Mouse (Mus musculus): ENCODE results near the gene Mlh3. TPM values are rescaled to one million over a fixed set of nuclear protein-coding genes. Genes with fewer than 3 reads are reported as not detected.

The Mlh3 gene
- polyA plus RNA-seq, 1 experiment from 2014 or later: 10.2 TPM

DNA sequence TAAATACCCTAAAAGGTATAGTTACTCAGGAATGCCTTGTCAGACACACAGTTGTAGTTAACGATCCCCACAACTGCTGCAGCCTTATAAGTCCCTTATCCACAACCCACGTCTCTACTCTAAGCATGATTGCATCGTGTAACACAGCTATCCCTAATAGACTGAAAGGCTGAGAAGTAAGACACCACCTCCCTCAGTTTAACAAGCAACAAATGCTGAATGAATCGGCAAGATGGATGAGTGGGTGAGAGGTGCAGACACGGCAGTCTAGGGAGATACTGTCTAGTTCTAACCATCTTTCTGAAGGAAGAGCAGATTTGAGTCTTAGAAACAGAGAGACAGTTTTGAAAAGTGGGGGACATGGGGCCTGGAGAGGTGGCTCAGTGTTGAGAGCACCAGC, 7.2 kb downstream of the Mlh3 start:
- 0 out of 2 replicates have a peak, but pooled peaks cover 6% of the 10 kb centered on the region for H3K9me3 ChIP-seq (ENCODE audit: control insufficient read depth, low read length)
- no peak overlapping the region for H3K4me3 ChIP-seq (replicated peaks; ENCODE audit: low read depth, low read length)
- H3K9ac ChIP-seq (replicated peaks; ENCODE audit: low read length): no peak overlapping the region
- H3K36me3 ChIP-seq (ENCODE audit: control insufficient read depth, insufficient read depth, low read length): peaks cover 4% of the 10 kb centered on the region; the same call in 1 of the 2 replicates
- 88% methylated on average over 5 of the region's 5 CpGs for WGBS
- no peak overlapping the region for H3K4me2 ChIP-seq (ENCODE audit: low read length)
- H3K27ac ChIP-seq (replicated peaks; ENCODE audit: low read depth, low read length): no peak overlapping the region
- ATAC-seq (ENCODE audit: low FRiP score, low TSS enrichment): no peak
- DNase-seq: no peak
- no peaks in the 10 kb centered on the region for H3K27me3 ChIP-seq (ENCODE audit: control insufficient read depth, insufficient read depth, low read length)
- H3K4me1 ChIP-seq (ENCODE audit: control insufficient read depth, insufficient read depth, low read length): no peaks in the 10 kb centered on the region

DNA sequence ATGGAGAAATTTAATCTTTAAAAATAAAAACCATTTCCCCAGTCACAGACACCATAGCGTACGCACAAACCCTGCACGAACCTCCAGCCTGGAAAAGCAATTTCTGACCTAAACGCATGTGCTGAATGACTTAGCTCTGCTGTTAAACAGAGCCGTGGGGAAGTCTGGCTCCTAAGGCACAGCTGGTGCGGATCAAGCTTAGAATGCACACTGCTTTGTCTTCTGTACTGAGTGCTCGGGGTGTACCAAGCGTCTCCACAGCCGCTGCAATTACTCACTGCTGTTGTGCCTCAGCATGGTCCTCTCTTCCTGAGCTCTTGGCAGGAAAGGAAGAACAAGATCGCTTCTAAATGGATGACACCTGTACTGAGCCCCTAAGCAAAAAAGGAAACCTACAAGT, 7.9 kb downstream of the Mlh3 start:
- ATAC-seq (ENCODE audit: low FRiP score, low TSS enrichment): no peak
- Histone ChIP-seq H3K9ac (replicated peaks; ENCODE audit: low read length) (no peak overlapping the region), H3K36me3 (ENCODE audit: control insufficient read depth, insufficient read depth, low read length) (peaks cover 4% of the 10 kb centered on the region; the same call in 1 of the 2 replicates), H3K9me3 (ENCODE audit: control insufficient read depth, low read length) (0 out of 2 replicates have a peak, but pooled peaks cover 1% of the 10 kb centered on the region), H3K4me1 (ENCODE audit: control insufficient read depth, insufficient read depth, low read length) (no peaks in the 10 kb centered on the region), H3K4me2 (ENCODE audit: low read length) (no peak overlapping the region), H3K27me3 (ENCODE audit: control insufficient read depth, insufficient read depth, low read length) (no peaks in the 10 kb centered on the region), H3K27ac (replicated peaks; ENCODE audit: low read depth, low read length) (no peak overlapping the region), H3K4me3 (replicated peaks; ENCODE audit: low read depth, low read length) (no peak overlapping the region)
- WGBS: 55% methylated on average over 10 of the region's 10 CpGs
- peak; percentile 52 for DNase-seq

DNA sequence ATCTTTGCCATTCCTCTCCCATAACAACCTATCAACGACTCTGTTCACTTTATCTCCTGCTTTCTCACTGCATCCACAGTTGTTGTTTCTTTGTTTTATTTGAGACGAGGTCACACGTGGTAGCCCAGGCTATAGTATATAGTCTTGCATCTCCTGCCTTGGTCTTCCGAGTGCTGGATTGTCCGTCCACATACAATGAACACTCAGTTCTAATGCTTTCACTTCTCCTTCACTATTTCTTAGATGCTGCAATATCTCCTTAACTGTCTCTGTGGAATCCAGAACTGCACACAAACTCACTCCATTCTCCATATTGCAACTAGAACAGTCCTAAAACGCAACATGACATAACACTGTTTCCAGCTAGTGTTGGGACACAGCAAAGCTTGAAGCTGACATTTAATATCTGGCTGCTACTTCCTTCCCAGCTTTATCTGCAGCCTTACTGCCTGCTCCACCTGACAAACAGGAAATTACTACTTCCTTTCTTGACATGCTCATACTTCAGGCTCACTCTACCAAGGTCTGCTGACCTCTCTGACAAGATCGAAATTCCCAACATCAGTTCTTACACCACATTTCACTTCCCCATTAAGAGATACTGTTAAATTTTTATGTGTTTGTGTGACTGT, 13.3 kb downstream of the Mlh3 start:
- Histone ChIP-seq H3K9me3 (ENCODE audit: control insufficient read depth, low read length) (no peaks in the 10 kb centered on the region), H3K27ac (replicated peaks; ENCODE audit: low read depth, low read length) (no peak overlapping the region), H3K4me3 (replicated peaks; ENCODE audit: low read depth, low read length) (no peak overlapping the region), H3K4me1 (ENCODE audit: control insufficient read depth, insufficient read depth, low read length) (no peaks in the 10 kb centered on the region), H3K36me3 (ENCODE audit: control insufficient read depth, insufficient read depth, low read length) (peaks cover 4% of the 10 kb centered on the region; the same call in 1 of the 2 replicates), H3K9ac (replicated peaks; ENCODE audit: low read length) (no peak overlapping the region), H3K4me2 (ENCODE audit: low read length) (no peak overlapping the region), H3K27me3 (ENCODE audit: control insufficient read depth, insufficient read depth, low read length) (no peaks in the 10 kb centered on the region)
- WGBS: 92% methylated on average over 7 of the region's 7 CpGs
- DNase-seq (no peak), ATAC-seq (ENCODE audit: low FRiP score, low TSS enrichment) (no peak)

DNA sequence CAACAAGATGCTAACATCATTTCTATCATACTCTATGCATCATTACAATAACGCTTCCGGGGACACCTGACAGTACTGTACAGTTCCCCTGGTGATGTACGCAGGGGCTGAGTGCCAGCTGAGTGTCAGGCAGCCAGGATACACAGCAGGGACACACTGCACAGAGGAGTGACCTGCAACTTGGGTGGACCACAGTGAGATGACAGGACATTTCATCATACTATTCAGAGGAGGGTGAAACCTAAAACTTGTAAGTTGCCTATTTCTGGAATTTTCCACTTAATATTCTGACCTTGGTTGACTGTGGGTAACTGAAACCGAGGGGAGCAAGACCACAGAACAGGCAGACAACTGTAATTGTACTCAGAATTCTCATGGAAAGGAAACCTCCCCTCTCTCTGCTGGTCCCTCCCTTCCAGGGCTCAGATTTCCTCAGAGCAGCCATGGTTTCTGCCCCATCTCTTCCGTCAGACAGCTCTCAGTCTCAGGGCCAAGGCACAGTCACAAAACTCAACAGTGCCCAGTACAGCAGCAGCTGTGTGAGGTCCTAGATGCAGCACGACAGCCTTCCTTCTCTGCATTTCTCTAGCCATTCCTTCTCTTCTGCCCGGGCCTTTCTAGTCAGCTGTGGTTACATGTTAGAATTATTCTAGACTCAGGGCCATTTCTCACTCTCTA, 14.2 kb downstream of the Mlh3 start:
- 81% methylated on average over 7 of the region's 7 CpGs for WGBS
- peaks cover 4% of the 10 kb centered on the region; the same call in 1 of the 2 replicates for H3K36me3 ChIP-seq (ENCODE audit: control insufficient read depth, insufficient read depth, low read length)
- H3K4me2 ChIP-seq (ENCODE audit: low read length): no peak overlapping the region
- H3K4me3 ChIP-seq (replicated peaks; ENCODE audit: low read depth, low read length): no peak overlapping the region
- ATAC-seq (ENCODE audit: low FRiP score, low TSS enrichment) (no peak), DNase-seq (no peak)
- H3K9ac ChIP-seq (replicated peaks; ENCODE audit: low read length): no peak overlapping the region
- H3K27me3 ChIP-seq (ENCODE audit: control insufficient read depth, insufficient read depth, low read length): no peaks in the 10 kb centered on the region
- H3K4me1 ChIP-seq (ENCODE audit: control insufficient read depth, insufficient read depth, low read length): no peaks in the 10 kb centered on the region
- H3K9me3 ChIP-seq (ENCODE audit: control insufficient read depth, low read length): no peaks in the 10 kb centered on the region
- H3K27ac ChIP-seq (replicated peaks; ENCODE audit: low read depth, low read length): no peak overlapping the region

DNA sequence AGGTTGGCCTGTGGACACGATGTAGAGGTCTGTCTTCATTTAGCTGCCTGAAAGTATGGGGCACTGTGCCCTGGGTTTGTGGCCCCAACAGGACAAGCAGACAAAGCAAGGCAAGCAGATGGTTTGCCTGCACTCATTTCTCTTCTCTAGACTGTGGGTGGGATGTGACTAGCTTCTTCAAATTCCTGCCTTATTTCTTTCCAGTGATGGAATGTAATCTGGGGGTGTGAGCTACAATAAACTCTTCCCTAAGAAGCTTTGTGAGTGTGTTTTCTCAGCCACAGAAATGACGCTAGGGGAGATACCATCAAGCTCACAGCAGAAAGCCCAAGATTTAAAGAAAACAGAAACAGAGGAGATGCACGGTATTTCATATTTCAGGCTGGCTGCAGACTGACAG, 18.3 kb downstream of the Mlh3 start:
- Histone ChIP-seq H3K36me3 (ENCODE audit: control insufficient read depth, insufficient read depth, low read length) (0 out of 2 replicates have a peak, but pooled peaks cover 4% of the 10 kb centered on the region), H3K9ac (replicated peaks; ENCODE audit: low read length) (no peak overlapping the region), H3K27ac (replicated peaks; ENCODE audit: low read depth, low read length) (no peak overlapping the region), H3K4me3 (replicated peaks; ENCODE audit: low read depth, low read length) (no peak overlapping the region), H3K27me3 (ENCODE audit: control insufficient read depth, insufficient read depth, low read length) (no peaks in the 10 kb centered on the region), H3K9me3 (ENCODE audit: control insufficient read depth, low read length) (no peaks in the 10 kb centered on the region), H3K4me1 (ENCODE audit: control insufficient read depth, insufficient read depth, low read length) (no peaks in the 10 kb centered on the region), H3K4me2 (ENCODE audit: low read length) (no peak overlapping the region)
- 93% methylated on average over 3 of the region's 3 CpGs for WGBS
- no peak for ATAC-seq (ENCODE audit: low FRiP score, low TSS enrichment)
- DNase-seq: no peak

DNA sequence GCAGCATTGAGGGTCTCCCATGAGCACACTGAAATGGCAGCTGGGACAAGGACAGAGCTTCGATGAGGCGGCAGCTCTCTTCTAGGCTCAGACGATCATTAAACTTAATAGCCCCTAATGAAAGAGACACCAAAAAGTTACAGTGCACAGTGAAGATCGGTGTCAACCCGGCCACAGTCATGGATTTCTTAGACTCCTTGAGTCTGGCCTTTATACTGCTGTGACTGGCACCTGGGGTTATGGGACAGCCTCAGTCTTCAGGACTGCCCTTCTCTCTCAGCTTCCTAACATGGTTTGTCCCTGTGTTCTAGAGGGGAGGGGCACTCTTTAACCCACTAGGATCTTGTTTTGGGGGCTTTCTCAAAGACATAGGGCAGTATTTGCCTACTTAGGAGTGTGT, 32.8 kb downstream of the Mlh3 start:
- H3K9me3 ChIP-seq (ENCODE audit: control insufficient read depth, low read length): no peaks in the 10 kb centered on the region
- 0 out of 2 replicates have a peak, but pooled peaks cover 4% of the 10 kb centered on the region for H3K36me3 ChIP-seq (ENCODE audit: control insufficient read depth, insufficient read depth, low read length)
- no peak for DNase-seq
- H3K27ac ChIP-seq (replicated peaks; ENCODE audit: low read depth, low read length): no peak overlapping the region
- no peak for ATAC-seq (ENCODE audit: low FRiP score, low TSS enrichment)
- WGBS: 91% methylated on average over 5 of the region's 5 CpGs
- H3K27me3 ChIP-seq (ENCODE audit: control insufficient read depth, insufficient read depth, low read length): no peaks in the 10 kb centered on the region
- H3K9ac ChIP-seq (replicated peaks; ENCODE audit: low read length): no peak overlapping the region
- H3K4me1 ChIP-seq (ENCODE audit: control insufficient read depth, insufficient read depth, low read length): no peaks in the 10 kb centered on the region
- H3K4me2 ChIP-seq (ENCODE audit: low read length): no peak overlapping the region
- no peak overlapping the region for H3K4me3 ChIP-seq (replicated peaks; ENCODE audit: low read depth, low read length)

DNA sequence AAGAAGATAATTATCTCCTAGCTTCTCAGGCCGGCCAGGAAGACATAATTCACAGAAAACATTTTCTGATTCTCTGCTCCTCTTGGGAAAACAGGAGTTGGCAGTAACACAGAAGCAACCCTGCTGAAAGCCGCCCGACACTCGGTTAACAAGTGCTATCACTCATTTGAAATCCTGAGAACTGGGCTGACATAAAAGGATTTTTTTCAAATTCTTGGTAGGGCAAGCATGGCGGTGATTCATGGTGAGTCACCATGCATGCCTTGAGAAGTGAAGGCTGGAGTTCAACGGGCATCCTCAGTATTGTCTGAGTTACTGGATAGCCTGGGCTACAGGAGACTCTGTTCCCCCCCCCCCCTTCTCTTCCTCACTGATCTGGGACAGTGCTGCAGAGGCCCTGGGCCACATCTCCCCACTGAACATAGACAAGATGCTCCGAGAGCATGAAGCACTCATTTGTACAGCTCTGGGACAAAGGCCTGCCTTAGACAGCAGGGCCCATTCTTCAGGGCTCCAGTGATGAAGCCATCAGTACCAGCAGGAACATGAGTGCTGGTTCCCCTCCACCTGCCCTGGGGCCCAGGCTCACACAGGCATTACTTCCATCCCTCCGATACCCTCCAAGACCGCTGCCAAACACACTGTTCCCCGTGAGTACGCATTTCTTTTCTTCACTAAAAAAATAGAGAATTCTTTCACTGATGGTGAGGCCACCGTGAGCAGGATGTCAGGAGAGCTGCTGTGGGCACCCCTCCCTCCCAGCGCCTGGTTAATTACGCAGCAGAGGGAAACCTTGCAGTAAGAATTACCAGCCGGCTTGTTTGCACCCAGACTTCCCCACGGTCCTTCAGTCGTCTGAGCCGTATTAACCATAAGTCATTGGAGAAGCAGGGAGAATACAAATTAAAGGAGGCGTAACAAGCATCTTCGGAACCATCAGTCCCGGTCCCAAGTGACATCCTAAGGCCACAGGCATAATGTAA, 36.7 kb downstream of the Mlh3 start:
- H3K9me3 ChIP-seq (ENCODE audit: control insufficient read depth, low read length): no peaks in the 10 kb centered on the region
- no peak overlapping the region for H3K9ac ChIP-seq (replicated peaks; ENCODE audit: low read length)
- H3K4me3 ChIP-seq (replicated peaks; ENCODE audit: low read depth, low read length): no peak overlapping the region
- DNase-seq: peak; percentile 34
- WGBS: 69% methylated on average over 21 of the region's 21 CpGs
- no peak overlapping the region for H3K4me2 ChIP-seq (ENCODE audit: low read length)
- H3K4me1 ChIP-seq (ENCODE audit: control insufficient read depth, insufficient read depth, low read length): no peaks in the 10 kb centered on the region
- 0 out of 2 replicates have a peak, but pooled peaks cover 4% of the 10 kb centered on the region for H3K36me3 ChIP-seq (ENCODE audit: control insufficient read depth, insufficient read depth, low read length)
- peak overlapping the region; percentile 66 for H3K27ac ChIP-seq (replicated peaks; ENCODE audit: low read depth, low read length)
- H3K27me3 ChIP-seq (ENCODE audit: control insufficient read depth, insufficient read depth, low read length): no peaks in the 10 kb centered on the region
- ATAC-seq (ENCODE audit: low FRiP score, low TSS enrichment): no peak

DNA sequence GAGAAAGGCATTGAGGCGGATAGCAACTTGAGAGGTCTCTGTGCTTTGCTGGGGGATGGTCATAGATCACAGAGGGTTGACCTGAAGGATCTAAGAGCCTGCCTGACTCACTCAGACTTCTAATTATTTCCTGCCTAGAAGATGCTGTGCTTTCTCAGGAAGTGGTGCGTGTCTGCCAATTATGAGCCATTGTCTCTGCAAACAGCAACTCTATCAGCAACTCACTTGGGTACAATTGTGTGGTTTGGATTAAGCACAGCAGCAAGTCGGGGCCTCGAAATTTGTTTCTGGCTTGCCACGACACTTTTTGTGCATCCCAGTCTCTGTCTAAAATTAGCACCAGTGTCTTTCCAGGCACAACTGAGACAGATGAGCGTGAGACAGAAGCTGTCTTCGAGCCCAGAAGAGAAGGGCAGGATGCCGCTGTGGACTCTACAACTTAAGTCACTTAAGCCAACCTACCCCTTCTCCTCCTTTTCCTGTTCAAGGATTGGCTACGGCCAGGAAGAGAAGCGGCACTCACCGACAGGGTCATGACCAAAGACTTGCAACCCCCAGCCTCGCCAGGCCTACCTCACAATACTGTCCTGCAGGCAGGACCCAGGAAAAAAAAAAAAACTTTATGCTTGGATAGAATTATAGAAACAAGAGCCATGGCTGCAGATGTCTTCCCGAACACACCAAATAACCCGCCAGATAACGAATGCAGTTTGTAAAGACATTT, 42.4 kb downstream of the Mlh3 start:
- Histone ChIP-seq H3K36me3 (ENCODE audit: control insufficient read depth, insufficient read depth, low read length) (peaks cover 43% of the 10 kb centered on the region), H3K9me3 (ENCODE audit: control insufficient read depth, low read length) (no peaks in the 10 kb centered on the region), H3K4me1 (ENCODE audit: control insufficient read depth, insufficient read depth, low read length) (no peaks in the 10 kb centered on the region), H3K27me3 (ENCODE audit: control insufficient read depth, insufficient read depth, low read length) (no peaks in the 10 kb centered on the region), H3K9ac (replicated peaks; ENCODE audit: low read length) (no peak overlapping the region), H3K4me2 (ENCODE audit: low read length) (no peak overlapping the region), H3K4me3 (replicated peaks; ENCODE audit: low read depth, low read length) (no peak overlapping the region), H3K27ac (replicated peaks; ENCODE audit: low read depth, low read length) (no peak overlapping the region)
- WGBS: 77% methylated on average over 15 of the region's 15 CpGs
- no peak for ATAC-seq (ENCODE audit: low FRiP score, low TSS enrichment)
- DNase-seq: no peak
